Mouse (Mus musculus): ENCODE results near the gene 1600014C23Rik. TPM values are rescaled to one million over a fixed set of nuclear protein-coding genes. Genes with fewer than 3 reads are reported as not detected.

1600014C23Rik gene
- polyA plus RNA-seq, 1 experiment from 2014 or later, result not detected

DNA sequence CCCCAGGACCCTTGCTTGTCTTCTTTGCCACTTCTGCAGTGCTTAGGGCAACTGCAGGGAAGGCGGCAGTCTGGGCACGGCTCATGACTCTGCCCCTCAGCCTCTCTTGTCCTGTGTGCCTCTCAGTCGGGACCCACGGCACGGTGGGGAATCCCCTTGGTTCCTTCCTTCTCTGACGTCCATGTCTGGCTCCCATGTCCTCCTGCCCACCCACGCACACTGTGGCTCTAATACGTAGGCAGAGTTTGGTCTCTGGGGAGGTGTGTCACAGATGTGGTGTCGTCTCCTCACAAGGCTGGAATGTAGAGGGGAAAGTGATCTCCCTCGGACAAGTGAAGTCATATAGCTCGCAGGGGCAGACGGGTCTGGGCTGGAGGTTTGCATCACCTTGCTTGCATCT lies 13.1 kb upstream of the 1600014C23Rik start:
- Histone ChIP-seq H3K27me3 (ENCODE audit: control insufficient read depth, insufficient read depth, low read depth, low read length) (no peaks in the 10 kb centered on the region), H3K36me3 (ENCODE audit: control insufficient read depth, insufficient read depth) (no peaks in the 10 kb centered on the region), H3K9me3 (replicated peaks; ENCODE audit: control insufficient read depth, low read length) (no peaks in the 10 kb centered on the region), H3K9ac (ENCODE audit: low read depth, low read length) (peak overlapping the region; percentile 16; the same call in 1 of the 2 replicates), H3K4me3 (ENCODE audit: low read depth, low read length) (no peak overlapping the region), H3K4me1 (ENCODE audit: control insufficient read depth, low read depth, low read length) (peaks cover 62% of the 10 kb centered on the region), H3K27ac (ENCODE audit: low read length) (0 out of 2 replicates have a peak overlapping the region, but pooled peaks have one; percentile 42), H3K4me2 (ENCODE audit: low read depth, low read length) (no peak overlapping the region)
- 37% methylated on average over 12 of the region's 12 CpGs for WGBS (ENCODE audit: insufficient replicate concordance)
- ATAC-seq (ENCODE audit: low read depth), result no peak

DNA sequence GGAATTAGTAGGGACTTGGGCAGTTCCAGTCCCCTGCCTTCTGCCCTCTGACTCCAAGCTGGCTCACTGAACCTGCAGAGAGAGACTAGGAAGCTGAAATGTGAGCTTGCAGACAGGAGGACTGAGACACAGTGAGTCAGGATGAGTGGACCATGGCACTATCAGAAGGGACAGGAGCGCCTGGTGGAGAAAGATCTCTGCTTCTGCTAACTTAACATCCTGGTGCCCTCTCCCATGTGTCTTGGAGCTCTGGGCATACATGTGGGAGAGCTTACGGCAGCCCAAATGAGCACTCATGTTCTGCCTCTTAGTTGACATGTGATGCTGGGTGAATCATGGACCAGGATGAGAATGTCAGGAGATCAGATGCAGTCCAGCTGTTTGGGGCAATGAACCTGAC lies 12.0 kb upstream of the 1600014C23Rik start:
- H3K27me3 ChIP-seq (ENCODE audit: control insufficient read depth, insufficient read depth, low read depth, low read length), result no peaks in the 10 kb centered on the region
- H3K4me3 ChIP-seq (ENCODE audit: low read depth, low read length), result no peak overlapping the region
- no peak overlapping the region for H3K9ac ChIP-seq (ENCODE audit: low read depth, low read length)
- peak; percentile 59 for ATAC-seq (ENCODE audit: low read depth)
- H3K9me3 ChIP-seq (replicated peaks; ENCODE audit: control insufficient read depth, low read length), result no peaks in the 10 kb centered on the region
- peaks cover 62% of the 10 kb centered on the region for H3K4me1 ChIP-seq (ENCODE audit: control insufficient read depth, low read depth, low read length)
- H3K36me3 ChIP-seq (ENCODE audit: control insufficient read depth, insufficient read depth), result no peaks in the 10 kb centered on the region
- peak overlapping the region; percentile 12 for H3K4me2 ChIP-seq (ENCODE audit: low read depth, low read length)
- H3K27ac ChIP-seq (ENCODE audit: low read length), result peak overlapping the region; percentile 52
- 53% methylated on average over 2 of the region's 2 CpGs for WGBS (ENCODE audit: insufficient replicate concordance)

DNA sequence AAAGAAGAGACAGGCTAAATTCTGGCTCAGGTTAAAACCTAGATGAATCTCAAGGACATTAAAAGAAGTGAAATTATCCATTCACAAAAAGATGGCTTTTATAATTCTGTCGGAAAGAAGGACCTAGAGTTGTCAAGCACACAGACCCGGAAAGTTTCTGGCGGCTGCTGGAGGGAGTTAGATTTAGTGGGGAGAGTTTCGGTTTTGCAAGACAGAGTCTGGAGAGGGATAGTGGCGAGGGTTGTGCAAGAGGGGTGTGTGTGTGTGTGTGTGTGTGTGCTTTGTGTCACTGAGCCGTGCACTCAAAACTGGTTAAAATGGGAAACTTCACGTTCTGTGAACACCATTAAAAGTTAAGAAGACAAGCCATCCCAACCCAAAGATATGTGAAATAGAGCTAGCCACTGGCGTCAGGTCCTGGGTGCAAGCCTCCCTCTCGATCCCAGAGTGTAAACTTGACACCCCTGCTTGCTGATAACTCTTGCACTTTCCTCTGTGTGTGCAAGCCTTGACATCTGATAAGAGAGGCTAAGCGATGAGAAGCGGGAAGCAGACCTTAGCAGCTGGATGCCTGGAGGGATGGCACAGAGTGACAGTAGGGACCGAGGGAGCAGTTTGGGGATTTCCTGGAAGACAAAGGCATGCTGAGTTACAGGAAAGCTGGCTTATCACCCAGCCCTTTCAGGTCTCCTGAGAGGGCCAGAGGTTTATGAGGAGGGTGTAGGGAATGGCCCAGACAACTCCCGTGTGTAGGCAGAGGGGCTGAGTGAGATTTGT lies 8.9 kb upstream of the 1600014C23Rik start:
- H3K36me3 ChIP-seq (ENCODE audit: control insufficient read depth, insufficient read depth), result no peaks in the 10 kb centered on the region
- 29% methylated on average over 13 of the region's 13 CpGs for WGBS (ENCODE audit: insufficient replicate concordance)
- peak overlapping the region; percentile 46; the same call in 1 of the 2 replicates for H3K9ac ChIP-seq (ENCODE audit: low read depth, low read length)
- H3K4me2 ChIP-seq (ENCODE audit: low read depth, low read length), result peak overlapping the region; percentile 6; the same call in 1 of the 2 replicates
- H3K4me3 ChIP-seq (ENCODE audit: low read depth, low read length), result no peak overlapping the region; the same call in 1 of the 2 replicates
- no peaks in the 10 kb centered on the region for H3K9me3 ChIP-seq (replicated peaks; ENCODE audit: control insufficient read depth, low read length)
- peaks cover 46% of the 10 kb centered on the region for H3K4me1 ChIP-seq (ENCODE audit: control insufficient read depth, low read depth, low read length)
- H3K27ac ChIP-seq (ENCODE audit: low read length), result peak overlapping the region; percentile 26
- no peaks in the 10 kb centered on the region for H3K27me3 ChIP-seq (ENCODE audit: control insufficient read depth, insufficient read depth, low read depth, low read length)
- ATAC-seq (ENCODE audit: low read depth), result peak; percentile 63

DNA sequence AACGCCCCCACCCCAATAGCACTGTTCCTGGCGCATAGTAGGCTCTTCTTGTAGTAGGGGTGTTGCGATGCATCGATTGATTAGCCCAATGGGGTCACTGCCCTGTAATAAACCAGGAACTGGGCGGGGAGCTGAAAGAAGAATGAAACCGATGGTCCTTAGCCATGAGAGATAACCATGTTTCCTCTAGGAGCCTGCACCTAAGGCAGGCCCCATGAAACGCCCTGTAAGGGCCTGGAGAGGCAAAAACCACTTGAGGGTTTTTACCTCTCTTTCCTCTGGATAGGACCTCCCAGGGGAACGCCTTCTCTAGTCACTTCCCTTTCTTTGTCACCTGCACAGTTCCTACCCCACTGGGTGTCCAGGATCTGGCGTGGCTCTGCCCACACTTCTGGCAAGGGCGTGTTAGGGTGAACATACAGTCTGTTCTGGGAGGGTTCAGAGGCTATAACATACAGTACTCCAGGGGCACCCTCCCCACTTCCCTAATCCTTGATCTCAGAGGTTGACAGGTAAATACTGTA lies 3.5 kb upstream of the 1600014C23Rik start:
- Histone ChIP-seq H3K36me3 (ENCODE audit: control insufficient read depth, insufficient read depth) (no peaks in the 10 kb centered on the region), H3K27me3 (ENCODE audit: control insufficient read depth, insufficient read depth, low read depth, low read length) (peaks cover 24% of the 10 kb centered on the region), H3K4me1 (ENCODE audit: control insufficient read depth, low read depth, low read length) (peaks cover 41% of the 10 kb centered on the region), H3K9me3 (replicated peaks; ENCODE audit: control insufficient read depth, low read length) (no peaks in the 10 kb centered on the region), H3K4me2 (ENCODE audit: low read depth, low read length) (peak overlapping the region; percentile 97), H3K27ac (ENCODE audit: low read length) (peak overlapping the region; percentile 83), H3K9ac (ENCODE audit: low read depth, low read length) (peak overlapping the region; percentile 77), H3K4me3 (ENCODE audit: low read depth, low read length) (peak overlapping the region; percentile 69)
- ATAC-seq (ENCODE audit: low read depth), result peak; percentile 38
- 11% methylated on average over 10 of the region's 10 CpGs for WGBS (ENCODE audit: insufficient replicate concordance)

DNA sequence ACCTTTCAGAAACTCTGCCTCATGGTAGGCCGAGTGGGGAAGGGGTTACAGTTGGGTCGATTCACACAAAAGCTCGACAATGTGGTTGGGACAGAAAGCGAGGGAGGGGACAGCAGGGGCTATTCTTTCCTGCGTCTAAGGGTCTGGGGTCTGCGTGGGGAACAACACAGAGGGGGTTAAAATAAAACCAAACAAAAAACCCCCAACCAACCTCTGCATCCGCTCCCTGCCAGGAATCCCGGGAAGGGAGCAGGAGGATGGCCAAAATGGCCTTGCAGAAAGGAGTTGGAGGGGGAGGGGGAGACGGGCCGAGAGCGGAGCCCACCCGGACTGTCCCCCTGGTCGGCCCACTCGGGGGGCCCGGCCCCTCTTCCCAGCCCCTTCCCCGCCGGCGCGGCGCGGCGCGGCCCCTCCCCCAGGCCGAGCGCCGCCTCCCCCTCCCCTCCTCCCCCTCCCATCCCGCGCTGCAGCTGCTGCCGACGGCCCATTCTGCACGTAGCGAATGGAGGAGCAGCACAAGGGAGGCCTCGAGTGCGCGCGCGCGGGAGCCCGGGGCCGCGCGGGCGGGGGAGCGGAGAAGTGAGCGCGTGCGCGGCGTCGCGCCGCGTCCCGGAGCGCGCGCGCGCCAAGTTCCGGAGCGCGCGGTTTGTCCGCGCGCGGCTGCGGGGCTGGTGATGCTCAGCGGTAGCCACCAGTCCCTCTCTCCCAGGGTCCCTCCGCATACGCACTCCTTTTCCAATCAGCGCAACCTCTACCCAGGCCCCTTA lies 2.9 kb upstream of the 1600014C23Rik start:
- no peaks in the 10 kb centered on the region for H3K9me3 ChIP-seq (replicated peaks; ENCODE audit: control insufficient read depth, low read length)
- peak overlapping the region; percentile 77 for H3K9ac ChIP-seq (ENCODE audit: low read depth, low read length)
- peaks cover 41% of the 10 kb centered on the region for H3K4me1 ChIP-seq (ENCODE audit: control insufficient read depth, low read depth, low read length)
- peaks cover 27% of the 10 kb centered on the region for H3K27me3 ChIP-seq (ENCODE audit: control insufficient read depth, insufficient read depth, low read depth, low read length)
- under 1% methylated on average over 46 of the region's 72 CpGs for WGBS (ENCODE audit: insufficient replicate concordance)
- peak; percentile 83 for ATAC-seq (ENCODE audit: low read depth)
- H3K27ac ChIP-seq (ENCODE audit: low read length), result peak overlapping the region; percentile 83
- peak overlapping the region; percentile 97 for H3K4me2 ChIP-seq (ENCODE audit: low read depth, low read length)
- H3K36me3 ChIP-seq (ENCODE audit: control insufficient read depth, insufficient read depth), result no peaks in the 10 kb centered on the region
- peak overlapping the region; percentile 69 for H3K4me3 ChIP-seq (ENCODE audit: low read depth, low read length)

DNA sequence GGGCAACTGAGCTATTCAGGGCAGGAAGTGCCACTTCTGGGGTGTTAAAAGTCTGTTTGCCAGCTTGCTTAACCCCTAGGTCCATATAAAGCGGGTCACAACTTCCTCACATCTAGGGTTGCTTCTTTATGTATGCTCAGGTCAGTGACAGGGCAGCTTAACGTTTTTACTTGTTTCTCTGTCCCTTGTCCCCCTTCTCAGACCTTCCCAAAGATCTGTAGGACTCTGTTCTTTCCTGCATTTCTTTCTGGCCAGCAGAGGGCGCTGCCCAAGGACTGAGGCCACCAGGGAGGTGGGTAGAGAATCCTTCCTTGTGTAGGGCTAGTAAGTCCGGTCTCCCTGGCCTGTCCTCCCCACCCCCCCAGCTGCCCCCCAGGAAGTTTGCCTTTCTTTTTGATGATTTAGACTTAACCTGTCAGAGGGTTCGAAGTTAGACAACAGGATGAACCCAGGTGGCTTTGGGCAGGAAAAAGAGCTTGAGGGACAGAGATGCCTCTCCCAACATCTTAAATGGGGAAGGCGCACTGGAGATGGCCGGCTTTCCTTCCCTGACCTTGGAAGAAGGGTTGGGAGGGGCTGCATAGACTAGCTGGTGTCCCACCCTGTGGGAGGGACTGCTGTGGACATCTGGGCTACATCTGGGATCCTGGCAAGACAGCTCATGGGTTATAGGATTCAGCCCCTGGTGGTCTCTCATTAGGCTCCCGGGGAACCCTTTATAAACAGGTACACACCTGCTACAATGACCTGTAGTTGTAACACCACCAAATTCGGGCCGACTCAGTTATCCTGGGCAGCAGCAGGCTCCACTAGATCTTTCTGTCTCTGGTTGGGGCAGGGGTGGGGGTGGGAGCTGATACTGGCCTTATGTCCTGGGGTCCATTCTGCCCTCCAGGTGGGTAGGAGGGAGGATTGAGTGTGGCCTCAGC lies 2.0 kb upstream of the 1600014C23Rik start:
- Histone ChIP-seq H3K27me3 (ENCODE audit: control insufficient read depth, insufficient read depth, low read depth, low read length) (peaks cover 27% of the 10 kb centered on the region), H3K9me3 (replicated peaks; ENCODE audit: control insufficient read depth, low read length) (no peaks in the 10 kb centered on the region), H3K27ac (ENCODE audit: low read length) (peak overlapping the region; percentile 83), H3K4me2 (ENCODE audit: low read depth, low read length) (peak overlapping the region; percentile 97), H3K4me1 (ENCODE audit: control insufficient read depth, low read depth, low read length) (peaks cover 41% of the 10 kb centered on the region), H3K4me3 (ENCODE audit: low read depth, low read length) (peak overlapping the region; percentile 69), H3K9ac (ENCODE audit: low read depth, low read length) (peak overlapping the region; percentile 77), H3K36me3 (ENCODE audit: control insufficient read depth, insufficient read depth) (no peaks in the 10 kb centered on the region)
- ATAC-seq (ENCODE audit: low read depth), result peak; percentile 47
- 15% methylated on average over 10 of the region's 10 CpGs for WGBS (ENCODE audit: insufficient replicate concordance)

DNA sequence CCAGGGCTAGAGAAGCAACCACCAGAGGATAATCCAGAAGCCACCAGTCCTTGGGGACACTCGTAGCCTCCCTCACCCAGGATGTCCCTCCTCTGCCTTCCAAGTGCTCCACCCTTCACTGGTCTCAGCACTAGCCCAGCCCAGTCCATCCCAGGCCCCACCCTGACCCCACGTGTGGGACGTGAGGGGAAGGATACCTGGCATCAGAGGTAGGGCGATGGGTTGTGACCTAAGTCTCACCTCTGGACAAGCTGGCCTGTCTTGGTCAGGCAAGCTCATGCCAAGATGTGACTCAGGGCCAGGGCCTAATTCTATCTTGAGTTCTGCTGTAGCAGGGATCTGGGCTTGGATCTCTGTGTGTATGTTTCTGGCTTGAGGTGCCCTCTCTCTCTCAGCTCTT lies 1.2 kb upstream of the 1600014C23Rik start:
- no peak overlapping the region for H3K4me3 ChIP-seq (ENCODE audit: low read depth, low read length)
- no peaks in the 10 kb centered on the region for H3K36me3 ChIP-seq (ENCODE audit: control insufficient read depth, insufficient read depth)
- H3K4me2 ChIP-seq (ENCODE audit: low read depth, low read length), result no peak overlapping the region
- no peak for ATAC-seq (ENCODE audit: low read depth)
- H3K27me3 ChIP-seq (ENCODE audit: control insufficient read depth, insufficient read depth, low read depth, low read length), result peaks cover 27% of the 10 kb centered on the region
- H3K9me3 ChIP-seq (replicated peaks; ENCODE audit: control insufficient read depth, low read length), result no peaks in the 10 kb centered on the region
- WGBS (ENCODE audit: insufficient replicate concordance), result 75% methylated on average over 4 of the region's 4 CpGs
- H3K9ac ChIP-seq (ENCODE audit: low read depth, low read length), result peak overlapping the region; percentile 28; the same call in 1 of the 2 replicates
- peaks cover 41% of the 10 kb centered on the region for H3K4me1 ChIP-seq (ENCODE audit: control insufficient read depth, low read depth, low read length)
- H3K27ac ChIP-seq (ENCODE audit: low read length), result peak overlapping the region; percentile 62

DNA sequence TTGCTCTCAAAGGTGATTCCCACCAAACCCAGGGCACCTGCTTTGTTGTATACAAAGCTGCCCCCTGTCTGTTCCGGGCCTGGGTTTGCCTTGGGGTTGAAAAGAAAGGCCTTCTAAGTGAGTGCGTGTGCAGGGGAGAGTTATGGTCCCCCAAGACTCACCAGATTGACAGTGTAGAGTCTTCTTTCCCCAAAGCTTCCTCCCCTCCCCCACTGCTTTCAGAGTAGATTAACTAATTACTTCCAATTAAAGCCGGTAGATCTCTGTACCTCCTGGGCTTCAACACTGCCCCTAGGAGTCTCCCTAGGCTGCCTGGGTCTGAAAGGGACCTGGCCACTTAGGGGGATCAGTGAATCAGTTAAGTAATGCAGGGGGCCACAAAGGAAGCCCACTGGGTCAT lies 689 bp upstream of the 1600014C23Rik start:
- peaks cover 41% of the 10 kb centered on the region for H3K4me1 ChIP-seq (ENCODE audit: control insufficient read depth, low read depth, low read length)
- H3K9ac ChIP-seq (ENCODE audit: low read depth, low read length), result peak overlapping the region; percentile 4; the same call in 1 of the 2 replicates
- no peaks in the 10 kb centered on the region for H3K9me3 ChIP-seq (replicated peaks; ENCODE audit: control insufficient read depth, low read length)
- peaks cover 27% of the 10 kb centered on the region for H3K27me3 ChIP-seq (ENCODE audit: control insufficient read depth, insufficient read depth, low read depth, low read length)
- WGBS (ENCODE audit: insufficient replicate concordance), result 50% methylated on average over 3 of the region's 3 CpGs
- 0 out of 2 replicates have a peak overlapping the region, but pooled peaks have one; percentile 63 for H3K4me2 ChIP-seq (ENCODE audit: low read depth, low read length)
- no peaks in the 10 kb centered on the region for H3K36me3 ChIP-seq (ENCODE audit: control insufficient read depth, insufficient read depth)
- no peak for ATAC-seq (ENCODE audit: low read depth)
- no peak overlapping the region for H3K4me3 ChIP-seq (ENCODE audit: low read depth, low read length)
- H3K27ac ChIP-seq (ENCODE audit: low read length), result no peak overlapping the region

Measured in liver, embryonic 16.5 days (tissue).